Mouse (Mus musculus) G1E (cell line): ENCODE data around the gene Tmem129. TPM values are rescaled to one million over a fixed set of nuclear protein-coding genes. Genes with fewer than 3 reads are reported as not detected.
A peak's percentile ranks its signal among the peaks of the same experiment; 100 is the strongest.

Source experiments
- ATAC-seq: 2 replicates; pipeline ENCODE4 v1.8.0; 2016; ENCODE audit warnings: mild to moderate bottlenecking; ENCODE audit not compliant: insufficient number of reproducible peaks, poor library complexity, low FRiP score, severe bottlenecking; ENCODE audit errors: extremely low read depth
- DNase-seq: peaks from one replicate; pipeline ENCODE4 v3.0.0; 2012; ENCODE audit warnings: low spot score
- H3K27me3 ChIP-seq: 2 replicates; pipeline ENCODE4 v1.6.1; 2012; ENCODE audit warnings: mild to moderate bottlenecking, low read length, inconsistent platforms; ENCODE audit not compliant: insufficient read depth
- H3K36me3 ChIP-seq: replicated peaks from 2 replicates; pipeline ENCODE3; 2012; ENCODE audit warnings: mild to moderate bottlenecking, inconsistent platforms
- H3K4me1 ChIP-seq: 2 replicates; pipeline ENCODE4 v1.6.1; 2012; ENCODE audit warnings: low read depth, low read length, inconsistent platforms, mixed read lengths; ENCODE audit not compliant: insufficient read depth
- H3K4me3 ChIP-seq: 2 replicates; pipeline ENCODE4 v1.5.1; 2012; ENCODE audit warnings: low read depth, mild to moderate bottlenecking, inconsistent platforms, low read length, moderate library complexity, mixed read lengths
- H3K9me3 ChIP-seq: replicated peaks from 2 replicates; pipeline ENCODE4 v1.6.1; 2012; ENCODE audit warnings: inconsistent platforms
- CTCF ChIP-seq: IDR thresholded peaks from 2 replicates; pipeline ENCODE4 v1.5.1; 2012; ENCODE audit warnings: low read depth, low read length, inconsistent platforms, mixed read lengths
- GATA1 ChIP-seq: IDR thresholded peaks from 2 replicates; pipeline ENCODE4 v1.6.1; 2012; ENCODE audit warnings: borderline replicate concordance, low read length, inconsistent platforms, mixed read lengths
- GATA2 ChIP-seq: IDR thresholded peaks from 2 replicates; pipeline ENCODE4 v1.6.1; 2012; ENCODE audit warnings: low read depth, low read length, inconsistent platforms, borderline replicate concordance
- POLR2AphosphoS5 ChIP-seq: IDR thresholded peaks from 2 replicates; pipeline ENCODE4 v1.6.1; 2012; ENCODE audit warnings: low read depth, low read length, inconsistent platforms; ENCODE audit not compliant: insufficient replicate concordance
- TAL1 ChIP-seq: conservative IDR thresholded peaks from 2 replicates; pipeline ENCODE4 v1.6.1; 2012; ENCODE audit warnings: low read depth, low read length, inconsistent platforms, mixed read lengths
- polyA plus RNA-seq: library from polyadenylated mRNA; stranded (reverse); fragments of >175 nt; gene quantifications from 2 replicates; pipeline ENCODE4 v1.2.3, GENCODE M21; 2012
- total RNA-seq, 2 experiments: library from RNA; stranded (forward) in 1 of 2; stranded (reverse) in 1 of 2; fragments of 200-1000 nt in 1 of 2; fragments of >200 nt in 1 of 2; fragmentation: Nextera tagmentation in 1 of 2; gene quantifications; 2 replicates each; pipeline ENCODE4 v1.2.3; 2014 to 2017

Tmem129 gene
- total and polyA plus RNA-seq, 3 experiments = 13.7 to 29.2 (median 22.3) TPM

GRCm38 (mm10) chr5:33632526-33632925 is 25.7 kb downstream of the Tmem129 start:
- Histone ChIP-seq H3K36me3 (peaks cover 37% of the 10 kb centered on the region), H3K4me1 (peaks cover 35% of the 10 kb centered on the region), H3K9me3 (no peaks in the 10 kb centered on the region), H3K4me3 (no peak overlapping the region), H3K27me3 (no peaks in the 10 kb centered on the region)
- TF ChIP-seq CTCF = no peak
- no peak for TF ChIP-seq GATA1
- no peak for TF ChIP-seq GATA2
- no peak for TF ChIP-seq TAL1
- no peak for TF ChIP-seq POLR2AphosphoS5
- DNase-seq = no peak
- no peak for ATAC-seq

- ATAC-seq (no peak), DNase-seq (no peak)
- Histone ChIP-seq H3K27me3 (no peaks in the 10 kb centered on the region), H3K4me3 (peak overlapping the region; percentile 93; the same call in 1 of the 2 replicates), H3K36me3 (peaks cover 32% of the 10 kb centered on the region), H3K9me3 (no peaks in the 10 kb centered on the region), H3K4me1 (peaks cover 42% of the 10 kb centered on the region)
- TF ChIP-seq GATA1 (no peak), POLR2AphosphoS5 (no peak), TAL1 (peak; percentile 38; the same call in 1 of the 2 replicates)
These were observed 27.6 kb downstream of the Tmem129 start for GRCm38 (mm10) chr5:33630615-33631014.

- ATAC-seq = no peak
These were observed 28.2 kb downstream of the Tmem129 start for GRCm38 (mm10) chr5:33630061-33630460.

GRCm38 (mm10) chr5:33629301-33629987 is 28.8 kb downstream of the Tmem129 start, which contains the start of the genes Fam53a and Gm9903:
TSS of gene Fam53a (minus strand) at chr5:33629635.
TSS of gene Gm9903 (plus strand) at chr5:33629925.
- peak; percentile 84 for ATAC-seq
- DNase-seq = peak; percentile 87
- Histone ChIP-seq H3K27me3 (no peaks in the 10 kb centered on the region), H3K9me3 (no peaks in the 10 kb centered on the region), H3K4me1 (peaks cover 47% of the 10 kb centered on the region), H3K4me3 (peak within 1 kb of the TSS; percentile 93), H3K36me3 (peaks cover 32% of the 10 kb centered on the region)
- TF ChIP-seq TAL1 (no peak), GATA2 (no peak), GATA1 (no peak), CTCF (no peak), POLR2AphosphoS5 (no peak)

More at GRCm38 (mm10) chr5:33630061-33630460, 28.2 kb downstream of the Tmem129 start:
- peak overlapping the region; percentile 93 for H3K4me3 ChIP-seq
- TF ChIP-seq POLR2AphosphoS5 (no peak), TAL1 (no peak), GATA1 (no peak), CTCF (no peak), GATA2 (no peak)
- DNase-seq = no peak
- H3K36me3 ChIP-seq = peaks cover 33% of the 10 kb centered on the region
- H3K4me1 ChIP-seq = peaks cover 42% of the 10 kb centered on the region
- no peaks in the 10 kb centered on the region for H3K27me3 ChIP-seq
- no peaks in the 10 kb centered on the region for H3K9me3 ChIP-seq

GRCm38 (mm10) chr5:33628820-33629300 is 29.4 kb downstream of the Tmem129 start:
- H3K36me3 ChIP-seq = peaks cover 36% of the 10 kb centered on the region
- no peak for TF ChIP-seq TAL1
- TF ChIP-seq GATA2 = no peak
- no peak for TF ChIP-seq POLR2AphosphoS5
- no peak for TF ChIP-seq CTCF
- TF ChIP-seq GATA1 = no peak
- H3K9me3 ChIP-seq = no peaks in the 10 kb centered on the region
- H3K4me1 ChIP-seq = peaks cover 47% of the 10 kb centered on the region
- H3K4me3 ChIP-seq = peak overlapping the region; percentile 93
- no peak for ATAC-seq
- no peak for DNase-seq
- H3K27me3 ChIP-seq = no peaks in the 10 kb centered on the region

GRCm38 (mm10) chr5:33627968-33628367 is 30.2 kb downstream of the Tmem129 start:
- H3K27me3 ChIP-seq = no peaks in the 10 kb centered on the region
- H3K9me3 ChIP-seq = no peaks in the 10 kb centered on the region
- TF ChIP-seq CTCF (no peak), GATA1 (no peak), GATA2 (no peak), POLR2AphosphoS5 (no peak), TAL1 (no peak)
- peaks cover 45% of the 10 kb centered on the region for H3K36me3 ChIP-seq
- DNase-seq (no peak), ATAC-seq (no peak)
- H3K4me1 ChIP-seq = peaks cover 50% of the 10 kb centered on the region
- peak overlapping the region; percentile 93 for H3K4me3 ChIP-seq
